Mouse (Mus musculus) G1E (cell line): ENCODE results near the gene Cby1.

Experiments
- CTCF ChIP-seq: IDR thresholded peaks from 2 replicates; pipeline ENCODE4 v1.5.1; 2012; ENCODE audit warnings: low read depth, low read length, inconsistent platforms, mixed read lengths
- GATA1 ChIP-seq: IDR thresholded peaks from 2 replicates; pipeline ENCODE4 v1.6.1; 2012; ENCODE audit warnings: borderline replicate concordance, low read length, inconsistent platforms, mixed read lengths
- TAL1 ChIP-seq: conservative IDR thresholded peaks from 2 replicates; pipeline ENCODE4 v1.6.1; 2012; ENCODE audit warnings: low read depth, low read length, inconsistent platforms, mixed read lengths

GRCm38 (mm10) chr15:79658531-79659375 lies at the start of gene Cby1, which contains the start of gene Fam227a:
- no peak for TF ChIP-seq GATA1
- no peak for TF ChIP-seq CTCF
- no peak for TF ChIP-seq TAL1
